Mouse (Mus musculus): ENCODE data around the gene Rasl11b. TPM values are rescaled to one million over a fixed set of nuclear protein-coding genes. Genes with fewer than 3 reads are reported as not detected.
A peak's percentile ranks its signal among the peaks of the same experiment; 100 is the strongest.

The Rasl11b gene
- polyA plus RNA-seq, 1 experiment from 2014 or later: 4.7 TPM

DNA sequence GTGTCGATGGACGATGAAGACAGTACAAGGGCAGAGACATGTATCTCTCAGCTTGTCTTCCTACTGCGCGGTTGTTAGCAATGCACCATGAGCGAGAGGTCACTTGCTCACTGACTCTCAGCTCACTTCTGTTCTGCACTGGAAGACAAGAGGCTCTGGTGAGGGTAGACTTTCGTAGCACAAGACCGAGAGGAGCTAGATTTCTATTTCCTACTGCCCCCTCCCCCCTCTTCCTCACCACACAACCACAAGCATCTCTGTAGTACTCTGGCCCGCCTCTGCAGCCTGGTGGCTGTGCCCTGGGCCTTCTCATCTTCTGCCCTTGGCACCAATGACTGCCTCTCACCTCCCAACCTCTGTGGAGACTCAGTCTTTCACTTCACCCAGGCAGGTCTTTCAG is 5.4 kb downstream of the Rasl11b start:
- Histone ChIP-seq H3K4me2 (ENCODE audit: low read depth, low read length) (no peak overlapping the region), H3K27me3 (ENCODE audit: control insufficient read depth, insufficient read depth, low read depth, low read length) (peaks cover 3% of the 10 kb centered on the region), H3K9ac (ENCODE audit: low read depth, low read length) (no peak overlapping the region), H3K4me3 (ENCODE audit: low read depth, low read length) (no peak overlapping the region), H3K9me3 (replicated peaks; ENCODE audit: control insufficient read depth, low read length) (no peaks in the 10 kb centered on the region), H3K4me1 (ENCODE audit: control insufficient read depth, low read depth, low read length) (no peaks in the 10 kb centered on the region), H3K27ac (ENCODE audit: low read length) (no peak overlapping the region), H3K36me3 (ENCODE audit: control insufficient read depth, insufficient read depth) (no peaks in the 10 kb centered on the region)
- no peak for ATAC-seq (ENCODE audit: low read depth)
- 45% methylated on average over 8 of the region's 8 CpGs for WGBS (ENCODE audit: insufficient replicate concordance)

DNA sequence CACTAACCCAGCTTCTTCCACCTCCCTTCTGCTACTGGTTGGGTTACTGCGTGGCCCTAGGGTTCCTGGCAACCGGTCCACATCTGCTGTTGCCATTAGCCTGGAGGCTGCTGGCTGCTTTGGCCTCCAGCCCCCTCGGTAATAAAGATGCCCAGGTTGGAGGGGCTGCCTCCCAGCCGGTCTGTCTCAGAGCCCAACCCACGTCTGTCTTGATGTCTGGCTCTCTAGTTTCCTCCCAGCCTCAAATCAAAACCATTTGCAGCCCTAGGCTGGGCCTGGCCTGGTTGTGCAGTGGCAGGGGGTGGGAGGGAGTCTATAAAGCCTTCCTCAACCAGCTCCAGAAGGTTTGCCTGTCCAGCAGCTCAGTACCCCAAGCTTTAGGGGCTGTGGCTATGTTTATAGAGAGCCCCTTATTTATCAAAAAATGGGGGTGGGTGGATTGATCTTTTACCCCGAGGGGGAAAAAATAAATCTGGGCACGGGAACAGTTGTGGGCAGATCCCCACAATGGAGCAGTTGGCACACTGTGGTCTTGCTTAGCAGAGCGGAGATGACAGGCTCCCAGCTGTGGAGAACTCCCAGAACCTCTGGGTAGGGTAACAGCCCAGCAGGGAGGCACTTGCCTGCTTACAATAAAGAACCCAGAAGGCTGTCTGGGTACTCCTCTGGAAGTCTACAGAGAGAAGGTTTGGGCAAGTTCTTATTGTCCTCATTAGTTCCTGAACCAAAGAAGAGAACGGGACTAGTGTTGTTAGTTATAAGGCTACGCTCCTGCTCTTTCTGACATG is 6.7 kb downstream of the Rasl11b start:
- no peaks in the 10 kb centered on the region for H3K4me1 ChIP-seq (ENCODE audit: control insufficient read depth, low read depth, low read length)
- WGBS (ENCODE audit: insufficient replicate concordance): 60% methylated on average over 10 of the region's 10 CpGs

GRCm38 (mm10) chr5:74202515-74202914 is 7.4 kb downstream of the Rasl11b start:
- no peak overlapping the region for H3K27ac ChIP-seq (ENCODE audit: low read length)
- no peak overlapping the region for H3K9ac ChIP-seq (ENCODE audit: low read depth, low read length)
- no peaks in the 10 kb centered on the region for H3K27me3 ChIP-seq (ENCODE audit: control insufficient read depth, insufficient read depth, low read depth, low read length)
- WGBS (ENCODE audit: insufficient replicate concordance): 55% methylated on average over 4 of the region's 4 CpGs
- no peaks in the 10 kb centered on the region for H3K36me3 ChIP-seq (ENCODE audit: control insufficient read depth, insufficient read depth)
- H3K4me2 ChIP-seq (ENCODE audit: low read depth, low read length): no peak overlapping the region
- H3K4me3 ChIP-seq (ENCODE audit: low read depth, low read length): no peak overlapping the region
- no peaks in the 10 kb centered on the region for H3K9me3 ChIP-seq (replicated peaks; ENCODE audit: control insufficient read depth, low read length)
- peak; percentile 43; the same call in 1 of the 2 replicates for ATAC-seq (ENCODE audit: low read depth)
- H3K4me1 ChIP-seq (ENCODE audit: control insufficient read depth, low read depth, low read length): no peaks in the 10 kb centered on the region

More for the DNA sequence above, 6.7 kb downstream of the Rasl11b start:
- Histone ChIP-seq H3K36me3 (ENCODE audit: control insufficient read depth, insufficient read depth) (no peaks in the 10 kb centered on the region), H3K27me3 (ENCODE audit: control insufficient read depth, insufficient read depth, low read depth, low read length) (no peaks in the 10 kb centered on the region), H3K4me3 (ENCODE audit: low read depth, low read length) (no peak overlapping the region), H3K9me3 (replicated peaks; ENCODE audit: control insufficient read depth, low read length) (no peaks in the 10 kb centered on the region), H3K27ac (ENCODE audit: low read length) (no peak overlapping the region), H3K9ac (ENCODE audit: low read depth, low read length) (no peak overlapping the region), H3K4me2 (ENCODE audit: low read depth, low read length) (no peak overlapping the region)
- no peak for ATAC-seq (ENCODE audit: low read depth)

- 58% methylated on average over 5 of the region's 5 CpGs for WGBS (ENCODE audit: insufficient replicate concordance)
- no peaks in the 10 kb centered on the region for H3K27me3 ChIP-seq (ENCODE audit: control insufficient read depth, insufficient read depth, low read depth, low read length)
- H3K9me3 ChIP-seq (replicated peaks; ENCODE audit: control insufficient read depth, low read length): no peaks in the 10 kb centered on the region
- H3K36me3 ChIP-seq (ENCODE audit: control insufficient read depth, insufficient read depth): no peaks in the 10 kb centered on the region
- no peak overlapping the region for H3K4me2 ChIP-seq (ENCODE audit: low read depth, low read length)
- ATAC-seq (ENCODE audit: low read depth): no peak
- H3K4me3 ChIP-seq (ENCODE audit: low read depth, low read length): no peak overlapping the region
- H3K4me1 ChIP-seq (ENCODE audit: control insufficient read depth, low read depth, low read length): no peaks in the 10 kb centered on the region
- no peak overlapping the region for H3K9ac ChIP-seq (ENCODE audit: low read depth, low read length)
- H3K27ac ChIP-seq (ENCODE audit: low read length): no peak overlapping the region
Observed at GRCm38 (mm10) chr5:74204465-74204864, 9.4 kb downstream of the Rasl11b start.

GRCm38 (mm10) chr5:74205509-74205908 is 10.4 kb downstream of the Rasl11b start:
- 37% methylated on average over 8 of the region's 8 CpGs for WGBS (ENCODE audit: insufficient replicate concordance)
- H3K36me3 ChIP-seq (ENCODE audit: control insufficient read depth, insufficient read depth): no peaks in the 10 kb centered on the region
- ATAC-seq (ENCODE audit: low read depth): no peak

GRCm38 (mm10) chr5:74206038-74206437 is 11.0 kb downstream of the Rasl11b start:
- WGBS (ENCODE audit: insufficient replicate concordance): 70% methylated on average over 7 of the region's 7 CpGs
- ATAC-seq (ENCODE audit: low read depth): no peak
- no peak overlapping the region for H3K27ac ChIP-seq (ENCODE audit: low read length)
- no peak overlapping the region for H3K4me2 ChIP-seq (ENCODE audit: low read depth, low read length)
- H3K36me3 ChIP-seq (ENCODE audit: control insufficient read depth, insufficient read depth): no peaks in the 10 kb centered on the region
- H3K9ac ChIP-seq (ENCODE audit: low read depth, low read length): no peak overlapping the region
- no peaks in the 10 kb centered on the region for H3K27me3 ChIP-seq (ENCODE audit: control insufficient read depth, insufficient read depth, low read depth, low read length)
- no peaks in the 10 kb centered on the region for H3K9me3 ChIP-seq (replicated peaks; ENCODE audit: control insufficient read depth, low read length)
- no peaks in the 10 kb centered on the region for H3K4me1 ChIP-seq (ENCODE audit: control insufficient read depth, low read depth, low read length)
- H3K4me3 ChIP-seq (ENCODE audit: low read depth, low read length): no peak overlapping the region

More at GRCm38 (mm10) chr5:74205509-74205908, 10.4 kb downstream of the Rasl11b start:
- Histone ChIP-seq H3K27me3 (ENCODE audit: control insufficient read depth, insufficient read depth, low read depth, low read length) (no peaks in the 10 kb centered on the region), H3K4me1 (ENCODE audit: control insufficient read depth, low read depth, low read length) (no peaks in the 10 kb centered on the region), H3K4me2 (ENCODE audit: low read depth, low read length) (no peak overlapping the region), H3K9me3 (replicated peaks; ENCODE audit: control insufficient read depth, low read length) (no peaks in the 10 kb centered on the region), H3K9ac (ENCODE audit: low read depth, low read length) (no peak overlapping the region), H3K4me3 (ENCODE audit: low read depth, low read length) (no peak overlapping the region), H3K27ac (ENCODE audit: low read length) (no peak overlapping the region)

- H3K27me3 ChIP-seq (ENCODE audit: control insufficient read depth, insufficient read depth, low read depth, low read length): no peaks in the 10 kb centered on the region
- ATAC-seq (ENCODE audit: low read depth): no peak
- H3K4me2 ChIP-seq (ENCODE audit: low read depth, low read length): no peak overlapping the region
- H3K27ac ChIP-seq (ENCODE audit: low read length): no peak overlapping the region
- no peak overlapping the region for H3K4me3 ChIP-seq (ENCODE audit: low read depth, low read length)
- no peaks in the 10 kb centered on the region for H3K4me1 ChIP-seq (ENCODE audit: control insufficient read depth, low read depth, low read length)
- H3K9me3 ChIP-seq (replicated peaks; ENCODE audit: control insufficient read depth, low read length): no peaks in the 10 kb centered on the region
- no peaks in the 10 kb centered on the region for H3K36me3 ChIP-seq (ENCODE audit: control insufficient read depth, insufficient read depth)
- no peak overlapping the region for H3K9ac ChIP-seq (ENCODE audit: low read depth, low read length)
- WGBS (ENCODE audit: insufficient replicate concordance): 71% methylated on average over 7 of the region's 7 CpGs
Observed at GRCm38 (mm10) chr5:74206649-74207048, 11.6 kb downstream of the Rasl11b start.

DNA sequence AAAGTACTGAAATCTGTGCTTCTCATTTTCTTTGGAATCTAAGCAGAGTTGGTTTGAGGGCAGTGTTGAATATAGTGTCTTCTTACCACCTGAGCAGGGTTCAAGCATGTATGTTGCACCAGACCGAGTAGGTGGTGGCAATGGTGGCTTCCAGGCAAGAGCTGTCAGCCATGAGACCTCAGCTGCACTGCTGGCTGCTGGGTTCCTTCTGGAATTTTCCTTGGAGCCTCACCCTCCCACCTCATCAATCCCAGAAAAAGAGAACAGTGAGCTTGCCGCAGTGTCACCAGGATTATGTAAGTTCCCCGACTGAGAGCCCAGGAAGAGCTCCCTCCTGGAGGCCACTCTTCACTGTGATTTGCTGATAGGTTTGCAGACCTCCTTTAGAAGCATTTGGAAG is 12.1 kb downstream of the Rasl11b start:
- Histone ChIP-seq H3K4me1 (ENCODE audit: control insufficient read depth, low read depth, low read length) (no peaks in the 10 kb centered on the region), H3K9me3 (replicated peaks; ENCODE audit: control insufficient read depth, low read length) (no peaks in the 10 kb centered on the region), H3K27me3 (ENCODE audit: control insufficient read depth, insufficient read depth, low read depth, low read length) (no peaks in the 10 kb centered on the region), H3K4me2 (ENCODE audit: low read depth, low read length) (no peak overlapping the region), H3K9ac (ENCODE audit: low read depth, low read length) (no peak overlapping the region), H3K36me3 (ENCODE audit: control insufficient read depth, insufficient read depth) (no peaks in the 10 kb centered on the region), H3K27ac (ENCODE audit: low read length) (no peak overlapping the region), H3K4me3 (ENCODE audit: low read depth, low read length) (no peak overlapping the region)
- 56% methylated on average over 3 of the region's 3 CpGs for WGBS (ENCODE audit: insufficient replicate concordance)
- no peak for ATAC-seq (ENCODE audit: low read depth)

GRCm38 (mm10) chr5:74208438-74208837 is 13.4 kb downstream of the Rasl11b start:
- Histone ChIP-seq H3K4me3 (ENCODE audit: low read depth, low read length) (no peak overlapping the region), H3K9me3 (replicated peaks; ENCODE audit: control insufficient read depth, low read length) (no peaks in the 10 kb centered on the region), H3K9ac (ENCODE audit: low read depth, low read length) (no peak overlapping the region), H3K4me1 (ENCODE audit: control insufficient read depth, low read depth, low read length) (no peaks in the 10 kb centered on the region), H3K36me3 (ENCODE audit: control insufficient read depth, insufficient read depth) (no peaks in the 10 kb centered on the region), H3K27me3 (ENCODE audit: control insufficient read depth, insufficient read depth, low read depth, low read length) (no peaks in the 10 kb centered on the region), H3K27ac (ENCODE audit: low read length) (no peak overlapping the region), H3K4me2 (ENCODE audit: low read depth, low read length) (no peak overlapping the region)
- 47% methylated on average over 7 of the region's 7 CpGs for WGBS (ENCODE audit: insufficient replicate concordance)
- ATAC-seq (ENCODE audit: low read depth): no peak
